Mouse (Mus musculus) stomach, postnatal 0 days (tissue): ENCODE results near the gene Btbd18.

ENCODE experiments used
- CTCF ChIP-seq: IDR thresholded peaks from 2 replicates; pipeline ENCODE4 v1.5.1; 2016; ENCODE audit warnings: antibody characterized with exemption, low read depth, mild to moderate bottlenecking, moderate library complexity
- EP300 ChIP-seq: optimal IDR thresholded peaks from 2 replicates; pipeline ENCODE3; 2016; ENCODE audit warnings: antibody characterized with exemption

DNA sequence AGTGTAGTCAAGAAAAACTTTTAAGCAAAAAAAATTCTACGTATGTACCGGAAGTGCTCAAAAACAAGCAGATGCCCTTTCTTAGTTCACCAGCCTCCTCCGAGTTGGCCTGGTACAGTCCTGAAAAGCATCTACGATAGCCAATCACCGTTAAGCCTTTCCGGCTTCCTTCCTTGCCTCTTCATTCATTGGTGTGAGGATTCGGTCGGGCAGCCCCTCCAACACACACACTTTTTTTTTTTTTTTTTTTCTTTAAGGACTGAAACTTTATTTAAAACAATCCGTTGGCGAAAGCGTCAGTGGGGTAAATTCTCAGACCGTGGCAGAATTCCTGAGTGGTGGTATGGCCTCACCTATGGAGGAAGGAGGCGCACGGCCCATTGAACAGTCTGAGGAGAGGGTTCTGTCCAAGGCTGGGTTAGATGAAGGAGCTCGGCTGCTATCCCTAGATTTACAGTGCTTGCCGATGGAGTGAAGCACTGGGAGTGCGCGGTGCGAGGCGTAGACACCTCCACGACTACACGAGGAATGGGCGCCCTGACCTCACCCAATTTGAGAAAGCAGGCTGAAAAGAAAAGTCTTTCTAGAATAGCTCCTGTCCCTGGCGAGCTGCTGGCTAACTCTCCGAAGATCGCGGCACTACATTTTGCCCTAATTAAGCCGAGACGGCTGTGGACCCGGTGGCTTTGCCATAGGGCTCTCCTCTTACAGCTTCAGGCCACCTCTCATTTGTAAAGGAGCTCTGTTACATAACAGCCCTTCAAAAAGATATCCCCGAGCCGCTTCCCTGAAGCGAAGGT, 56.9 kb downstream of the Btbd18 start:
- TF ChIP-seq CTCF (no peak), EP300 (peak; percentile 93)
